Mouse (Mus musculus) liver, embryonic 16.5 days (tissue): Measurements from ENCODE around the gene Slc25a22. TPM values are rescaled to one million over a fixed set of nuclear protein-coding genes. Genes with fewer than 3 reads are reported as not detected.

Experiments used
- ATAC-seq: fragments of 200-750 bp; cut with Nextera tagmentation; 2 replicates; pipeline ENCODE4 v1.8.0; 2017; ENCODE audit warnings: low read depth, mild to moderate bottlenecking, moderate number of reproducible peaks, moderate library complexity
- H3K27ac ChIP-seq: fragments of 300-500 bp; sonication (generic); 2 replicates; pipeline ENCODE4 v1.5.1; 2014; ENCODE audit warnings: mild to moderate bottlenecking, low read length
- H3K27me3 ChIP-seq: fragments of 300-500 bp; sonication (generic); 2 replicates; pipeline ENCODE4 v1.6.1; 2014; ENCODE audit warnings: low read depth, low read length, mixed read lengths; ENCODE audit not compliant: control insufficient read depth, insufficient read depth
- H3K36me3 ChIP-seq: fragments of 300-500 bp; sonication (generic); 2 replicates; pipeline ENCODE4 v1.6.1; 2014; ENCODE audit warnings: mild to moderate bottlenecking; ENCODE audit not compliant: control insufficient read depth, insufficient read depth
- H3K4me1 ChIP-seq: fragments of 300-500 bp; sonication (generic); 2 replicates; pipeline ENCODE4 v1.6.1; 2014; ENCODE audit warnings: low read depth, low read length, mixed read lengths; ENCODE audit not compliant: control insufficient read depth
- H3K4me2 ChIP-seq: fragments of 300-500 bp; sonication (generic); 2 replicates; pipeline ENCODE4 v1.6.1; 2014; ENCODE audit warnings: low read depth, low read length, mixed read lengths
- H3K4me3 ChIP-seq: fragments of 300-500 bp; sonication (generic); 2 replicates; pipeline ENCODE4 v1.5.1; 2014; ENCODE audit warnings: low read depth, mild to moderate bottlenecking, low read length
- H3K9ac ChIP-seq: fragments of 300-500 bp; sonication (generic); 2 replicates; pipeline ENCODE4 v1.6.1; 2014; ENCODE audit warnings: low read depth, low read length
- H3K9me3 ChIP-seq: fragments of 300-500 bp; sonication (generic); replicated peaks from 2 replicates; pipeline ENCODE4 v1.6.1; 2016; ENCODE audit warnings: low read length; ENCODE audit not compliant: control insufficient read depth
- WGBS: fragments of 180-500 bp; shearing (Covaris S2); extraction: QIAGEN DNeasy Blood & Tissue Kit; methylation state at CpG from one replicate; pipeline ENCODE4 v1.1.7; 2014; ENCODE audit not compliant: insufficient replicate concordance; 5-methylcytosine and 5-hydroxymethylcytosine counted together
- polyA plus RNA-seq: library from polyadenylated mRNA; unstranded; fragments of >200 nt; fragmentation: Nextera tagmentation; extraction: Ambion mirVana; gene quantifications from 2 replicates; pipeline ENCODE4 v1.2.1, GENCODE M21; 2015

Slc25a22 gene
- polyA plus RNA-seq, 1 experiment from 2014 or later: 20.7 TPM

DNA sequence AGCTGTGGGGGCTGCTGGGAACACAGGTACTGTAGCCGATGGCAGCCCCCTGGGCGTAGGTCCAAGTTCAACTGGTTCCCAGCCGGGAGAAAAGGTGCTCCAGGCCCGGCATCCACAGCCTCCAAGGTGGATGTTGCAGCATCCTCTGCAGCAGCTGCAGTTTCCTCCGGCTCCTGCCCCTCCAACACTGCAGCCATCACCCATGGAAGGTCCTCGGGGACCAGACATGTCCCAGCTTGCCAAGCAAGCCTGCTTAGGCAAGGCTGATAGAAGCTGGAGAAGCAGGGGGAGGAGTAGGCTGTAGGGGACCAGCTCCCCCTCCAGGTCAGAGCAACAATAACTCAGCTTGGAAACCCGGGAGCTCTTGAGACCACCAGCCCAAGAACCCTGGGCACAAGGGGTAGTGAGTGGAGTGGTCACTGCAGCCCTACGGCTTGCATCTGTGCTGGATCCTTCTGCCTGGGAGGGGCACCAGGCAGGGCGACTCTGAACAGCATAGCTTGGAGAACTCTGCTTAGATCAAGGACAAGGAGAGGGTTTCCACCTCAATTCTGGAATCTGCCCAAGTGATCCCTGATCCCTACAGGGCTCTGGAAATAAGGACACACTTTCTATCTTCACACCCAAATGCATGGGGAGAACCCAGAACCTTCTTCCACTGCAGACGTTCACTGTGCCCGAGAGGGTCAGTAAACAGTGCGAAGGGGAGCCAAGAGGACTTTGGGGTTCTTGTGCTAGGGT lies 5.6 kb upstream of the Slc25a22 start:
- Histone ChIP-seq H3K9me3 (no peaks in the 10 kb centered on the region), H3K27me3 (no peaks in the 10 kb centered on the region), H3K4me1 (peaks cover 46% of the 10 kb centered on the region), H3K4me2 (peak overlapping the region; percentile 95), H3K9ac (peak overlapping the region; percentile 78), H3K4me3 (peak overlapping the region; percentile 63), H3K36me3 (peaks cover 30% of the 10 kb centered on the region), H3K27ac (peak overlapping the region; percentile 68)
- ATAC-seq: no peak
- WGBS: 19% methylated on average over 12 of the region's 12 CpGs

DNA sequence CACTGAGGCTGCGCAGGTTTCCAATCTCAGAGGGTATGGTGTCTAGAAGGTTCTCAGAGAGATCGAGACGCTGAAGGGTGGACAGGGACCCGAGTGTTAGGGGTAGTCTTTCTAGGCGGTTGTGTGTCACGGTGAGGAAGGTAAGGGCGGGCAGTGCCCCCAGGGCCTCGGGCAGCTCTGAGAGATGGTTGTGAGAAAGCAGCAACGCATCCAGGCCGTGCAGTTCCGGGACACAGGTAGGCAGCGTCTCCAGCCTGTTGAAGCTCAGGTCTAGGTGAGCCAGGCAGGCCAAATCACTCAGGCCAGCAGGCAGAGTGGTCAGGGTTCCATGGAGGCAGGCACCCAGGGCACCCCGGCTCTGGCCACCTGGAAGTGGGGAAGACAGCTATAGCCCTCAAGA lies 4.5 kb upstream of the Slc25a22 start:
- Histone ChIP-seq H3K27ac (no peak overlapping the region), H3K27me3 (no peaks in the 10 kb centered on the region), H3K9me3 (no peaks in the 10 kb centered on the region), H3K4me2 (peak overlapping the region; percentile 95), H3K4me1 (peaks cover 48% of the 10 kb centered on the region), H3K4me3 (peak overlapping the region; percentile 63), H3K36me3 (peaks cover 30% of the 10 kb centered on the region), H3K9ac (peak overlapping the region; percentile 78)
- no peak for ATAC-seq
- WGBS: 83% methylated on average over 13 of the region's 13 CpGs

DNA sequence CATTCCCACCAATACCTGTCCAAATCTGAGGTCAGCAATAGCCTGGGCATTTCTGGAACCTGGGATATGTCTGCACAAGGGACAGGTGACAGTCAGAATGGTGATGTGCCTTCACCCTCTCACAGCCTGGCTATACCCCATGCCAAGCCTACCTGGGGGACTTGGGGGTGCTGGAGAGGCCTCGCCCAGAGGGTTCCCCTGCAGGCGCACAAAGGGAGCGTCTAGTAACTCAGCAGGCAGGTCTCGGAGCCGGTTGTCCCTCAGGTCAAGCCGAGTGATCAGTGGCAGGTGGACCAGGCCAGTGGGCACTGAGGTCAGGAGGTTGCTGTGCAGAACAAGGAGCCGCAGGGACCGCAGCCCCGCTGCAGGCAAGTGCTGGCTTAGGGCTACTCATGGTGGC lies 3.8 kb upstream of the Slc25a22 start:
- H3K9ac ChIP-seq: no peak overlapping the region
- H3K4me2 ChIP-seq: 0 out of 2 replicates have a peak overlapping the region, but pooled peaks have one; percentile 95

DNA sequence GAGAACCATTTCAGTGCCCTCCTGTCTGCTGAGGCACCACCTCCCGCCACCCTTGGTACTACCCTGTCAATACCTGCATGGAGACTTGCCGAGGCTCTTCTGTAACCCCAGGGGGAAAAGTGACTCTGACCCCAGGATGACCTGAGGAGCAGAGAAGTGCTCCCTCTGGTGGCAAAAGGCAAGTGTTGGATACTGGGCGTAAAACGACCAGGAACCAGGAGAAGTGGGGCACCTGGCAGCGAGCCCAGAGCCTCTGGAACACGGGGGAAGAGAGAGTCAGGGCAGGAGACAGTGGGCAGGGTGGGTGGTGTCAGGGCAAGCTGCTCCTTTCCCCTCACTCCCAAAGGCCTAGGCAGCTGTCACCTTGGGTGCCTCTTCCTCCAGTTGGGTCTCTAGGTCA lies 2.9 kb upstream of the Slc25a22 start:
- H3K9me3 ChIP-seq: no peaks in the 10 kb centered on the region
- H3K4me1 ChIP-seq: peaks cover 60% of the 10 kb centered on the region
- no peak overlapping the region for H3K9ac ChIP-seq
- WGBS: 32% methylated on average over 6 of the region's 6 CpGs
- no peak for ATAC-seq
- peaks cover 30% of the 10 kb centered on the region for H3K36me3 ChIP-seq
- no peak overlapping the region for H3K4me2 ChIP-seq
- H3K27me3 ChIP-seq: no peaks in the 10 kb centered on the region
- H3K27ac ChIP-seq: no peak overlapping the region
- no peak overlapping the region for H3K4me3 ChIP-seq

More for the DNA sequence above, 3.8 kb upstream of the Slc25a22 start:
- Histone ChIP-seq H3K27ac (no peak overlapping the region), H3K9me3 (no peaks in the 10 kb centered on the region), H3K4me1 (peaks cover 52% of the 10 kb centered on the region), H3K36me3 (peaks cover 30% of the 10 kb centered on the region), H3K4me3 (no peak overlapping the region), H3K27me3 (no peaks in the 10 kb centered on the region)
- WGBS: 87% methylated on average over 9 of the region's 9 CpGs
- ATAC-seq: no peak

DNA sequence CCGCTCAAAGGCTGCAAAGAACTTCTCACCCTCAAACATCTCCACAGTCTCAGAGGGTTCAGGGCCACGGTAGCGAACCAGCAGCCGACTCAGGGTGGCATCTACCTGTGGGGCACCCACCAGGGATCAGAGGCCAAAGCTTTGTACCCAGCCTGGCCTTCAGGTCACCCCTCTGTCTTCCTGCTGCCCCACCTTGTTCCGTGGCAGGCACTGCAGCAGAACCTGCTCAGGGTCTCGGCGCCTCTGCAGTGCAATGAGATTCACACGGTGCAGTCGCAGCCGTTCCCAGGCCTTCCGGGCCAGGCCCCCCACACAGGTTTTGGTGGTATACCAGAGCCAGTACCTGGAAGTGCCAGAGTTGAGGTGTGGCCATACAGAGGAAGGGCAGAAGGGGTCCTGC lies 2.1 kb upstream of the Slc25a22 start:
- Histone ChIP-seq H3K27me3 (no peaks in the 10 kb centered on the region), H3K4me2 (no peak overlapping the region), H3K4me1 (peaks cover 67% of the 10 kb centered on the region), H3K9ac (no peak overlapping the region), H3K36me3 (peaks cover 30% of the 10 kb centered on the region), H3K9me3 (no peaks in the 10 kb centered on the region), H3K27ac (no peak overlapping the region), H3K4me3 (no peak overlapping the region)
- ATAC-seq: no peak
- WGBS: 95% methylated on average over 11 of the region's 11 CpGs

DNA sequence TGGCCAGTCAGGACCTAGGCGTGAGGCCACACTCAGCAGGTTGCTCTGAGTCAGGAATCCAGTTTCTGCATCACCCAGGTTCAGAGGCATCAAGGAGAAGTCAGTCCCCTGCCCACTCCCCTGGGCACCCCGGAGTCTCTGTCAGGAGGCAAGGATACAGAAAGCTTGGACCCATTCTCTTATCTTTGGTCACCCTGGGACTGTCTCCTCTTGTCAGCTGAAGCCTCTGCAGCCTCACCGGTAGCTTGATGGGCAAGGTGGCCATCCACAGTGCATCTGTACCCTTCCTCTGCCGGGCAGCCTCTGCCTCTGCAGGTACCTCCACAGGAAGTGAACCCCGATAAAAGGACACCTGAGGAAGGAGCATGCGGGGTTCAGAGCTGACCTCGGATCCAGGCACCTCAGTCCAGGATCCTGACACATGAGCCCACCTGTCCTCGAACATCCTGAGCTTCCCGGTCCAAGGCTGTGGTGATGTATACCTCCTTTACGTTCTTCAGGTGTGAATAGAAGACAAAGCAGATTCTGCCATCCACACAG lies 1.5 kb upstream of the Slc25a22 start:
- Histone ChIP-seq H3K27me3 (no peaks in the 10 kb centered on the region), H3K9me3 (no peaks in the 10 kb centered on the region), H3K27ac (no peak overlapping the region), H3K4me1 (peaks cover 68% of the 10 kb centered on the region), H3K4me3 (no peak overlapping the region), H3K36me3 (peaks cover 30% of the 10 kb centered on the region), H3K4me2 (no peak overlapping the region), H3K9ac (no peak overlapping the region)
- WGBS: 82% methylated on average over 10 of the region's 10 CpGs
- ATAC-seq: no peak

DNA sequence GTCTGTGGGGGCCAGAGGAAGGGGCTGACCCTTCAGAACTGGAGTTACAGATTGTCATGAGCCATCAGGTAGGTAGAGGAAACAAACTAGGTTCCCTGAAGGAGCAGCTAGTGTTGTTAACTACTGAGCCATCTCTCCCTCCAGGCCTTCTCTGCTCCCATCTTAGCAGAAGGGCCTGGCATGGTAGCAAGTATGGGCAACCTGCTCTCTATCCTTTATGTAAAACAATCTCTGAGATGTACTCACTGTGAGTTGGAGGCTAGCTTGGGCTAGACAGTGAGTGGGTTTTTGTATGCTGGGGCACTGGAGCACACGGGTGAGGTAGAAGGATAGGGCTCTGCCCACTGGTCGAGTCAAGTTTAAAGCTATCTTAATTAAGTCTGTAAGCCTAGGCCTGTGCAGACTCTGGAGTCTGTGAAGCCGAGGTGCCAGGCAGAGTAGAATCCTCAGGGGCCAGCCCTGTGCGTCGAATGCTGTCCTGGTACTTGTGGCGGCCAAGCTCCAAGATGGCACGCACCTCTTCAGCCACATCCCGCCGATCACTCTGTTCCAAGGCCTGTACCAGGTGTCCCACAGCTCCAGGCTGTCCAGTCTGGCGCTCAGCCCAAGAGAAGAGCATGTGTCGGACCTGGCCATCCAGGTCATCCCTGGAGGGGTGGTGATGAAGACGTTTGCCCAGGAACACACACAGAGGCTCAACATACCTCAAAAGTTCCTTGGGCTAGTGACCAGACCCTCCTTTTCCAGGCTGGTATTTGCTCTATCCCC lies 693 bp upstream of the Slc25a22 start:
- Histone ChIP-seq H3K4me1 (peaks cover 70% of the 10 kb centered on the region), H3K27me3 (no peaks in the 10 kb centered on the region), H3K9me3 (no peaks in the 10 kb centered on the region), H3K36me3 (peaks cover 30% of the 10 kb centered on the region), H3K4me2 (no peak overlapping the region), H3K27ac (no peak overlapping the region), H3K4me3 (no peak overlapping the region), H3K9ac (no peak overlapping the region)
- WGBS: 87% methylated on average over 12 of the region's 12 CpGs
- ATAC-seq: no peak

DNA sequence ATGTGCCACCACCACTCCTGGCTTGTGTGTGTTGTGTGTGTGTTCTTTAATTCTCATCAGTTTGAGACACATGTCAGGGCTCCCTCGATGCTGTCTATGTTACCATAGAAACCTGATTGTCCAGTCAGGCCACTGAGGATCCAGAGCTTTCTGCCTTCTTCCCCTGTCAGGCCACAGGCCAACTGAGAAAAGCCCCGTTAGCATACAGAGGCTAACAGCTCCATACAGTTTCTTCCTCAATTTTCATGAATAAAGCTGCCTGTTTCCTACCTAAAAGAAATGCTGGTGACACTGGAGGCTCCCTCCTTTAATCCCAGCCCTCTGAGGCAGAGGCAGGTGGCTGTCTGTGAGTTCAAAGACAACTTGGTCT lies 1.2 kb downstream of the Slc25a22 start:
- H3K36me3 ChIP-seq: peaks cover 27% of the 10 kb centered on the region
- no peak for ATAC-seq

More for the DNA sequence above, 1.2 kb downstream of the Slc25a22 start:
- H3K9ac ChIP-seq: peak overlapping the region; percentile 71; the same call in 1 of the 2 replicates
- 40% methylated on average over 2 of the region's 2 CpGs for WGBS
- peak overlapping the region; percentile 66 for H3K27ac ChIP-seq
- peak overlapping the region; percentile 71 for H3K4me3 ChIP-seq
- no peaks in the 10 kb centered on the region for H3K27me3 ChIP-seq
- peak overlapping the region; percentile 92 for H3K4me2 ChIP-seq
- H3K4me1 ChIP-seq: peaks cover 54% of the 10 kb centered on the region
- H3K9me3 ChIP-seq: no peaks in the 10 kb centered on the region
